Mouse (Mus musculus) liver, postnatal 0 days (tissue): Measurements from ENCODE around the gene Nxpe4. TPM values are rescaled to one million over a fixed set of nuclear protein-coding genes. Genes with fewer than 3 reads are reported as not detected.
A peak's percentile ranks its signal among the peaks of the same experiment; 100 is the strongest.

Experiments used
- ATAC-seq: fragments of 200-750 bp; cut with Nextera tagmentation; 2 replicates; pipeline ENCODE4 v1.8.0; 2017; ENCODE audit warnings: mild to moderate bottlenecking, moderate library complexity
- DNase-seq: peaks from one replicate; pipeline ENCODE4 v3.0.0-alpha.2; 2016
- H3K27ac ChIP-seq: fragments of 300-500 bp; sonication (generic); 2 replicates; pipeline ENCODE4 v1.5.1; 2014; ENCODE audit warnings: antibody characterized with exemption, moderate library complexity, mild to moderate bottlenecking, low read depth
- H3K27me3 ChIP-seq: fragments of 300-500 bp; sonication (generic); 2 replicates; pipeline ENCODE4 v1.6.1; 2014; ENCODE audit warnings: low read length, control low read depth, mixed read lengths; ENCODE audit not compliant: insufficient read depth
- H3K36me3 ChIP-seq: fragments of 300-500 bp; sonication (generic); replicated peaks from 2 replicates; pipeline ENCODE4 v1.6.1; 2014; ENCODE audit warnings: mild to moderate bottlenecking, control low read depth, low read length, moderate library complexity, mixed read lengths; ENCODE audit not compliant: insufficient read depth
- H3K4me1 ChIP-seq: fragments of 300-500 bp; sonication (generic); 2 replicates; pipeline ENCODE4 v1.6.1; 2014; ENCODE audit warnings: antibody characterized with exemption, mild to moderate bottlenecking, control low read depth; ENCODE audit not compliant: insufficient read depth
- H3K4me2 ChIP-seq: fragments of 300-500 bp; sonication (generic); 2 replicates; pipeline ENCODE4 v1.6.1; 2014; ENCODE audit warnings: low read depth, mild to moderate bottlenecking, low read length, moderate library complexity, mixed read lengths
- H3K4me3 ChIP-seq: fragments of 300-500 bp; sonication (generic); 2 replicates; pipeline ENCODE4 v1.5.1; 2014; ENCODE audit warnings: low read depth, low read length
- H3K9ac ChIP-seq: fragments of 300-500 bp; sonication (generic); replicated peaks from 2 replicates; pipeline ENCODE4 v1.6.1; 2014; ENCODE audit warnings: mild to moderate bottlenecking, moderate library complexity
- H3K9me3 ChIP-seq: fragments of 300-500 bp; sonication (generic); 2 replicates; pipeline ENCODE4 v1.6.1; 2016; ENCODE audit warnings: mild to moderate bottlenecking, control low read depth, low read length, mixed read lengths
- CTCF ChIP-seq: sonication (generic); IDR thresholded peaks from 2 replicates; pipeline ENCODE4 v1.5.1; 2016; ENCODE audit warnings: antibody characterized with exemption, low read depth
- EP300 ChIP-seq: IDR thresholded peaks from 2 replicates; pipeline ENCODE4 v1.6.1; 2016; ENCODE audit warnings: antibody characterized with exemption, low read depth, mild to moderate bottlenecking
- WGBS: fragments of 180-500 bp; shearing (Covaris S2); extraction: QIAGEN DNeasy Blood & Tissue Kit; methylation state at CpG from one replicate; pipeline ENCODE4 v1.1.7; 2014; ENCODE audit not compliant: insufficient replicate concordance; 5-methylcytosine and 5-hydroxymethylcytosine counted together
- polyA plus RNA-seq: library from polyadenylated mRNA; unstranded; fragments of >200 nt; fragmentation: Nextera tagmentation; extraction: Ambion mirVana; gene quantifications from 2 replicates; pipeline ENCODE4 v1.2.1, GENCODE M21; 2015

Gene Nxpe4
- polyA plus RNA-seq, 1 experiment from 2014 or later = 3.3 TPM

DNA sequence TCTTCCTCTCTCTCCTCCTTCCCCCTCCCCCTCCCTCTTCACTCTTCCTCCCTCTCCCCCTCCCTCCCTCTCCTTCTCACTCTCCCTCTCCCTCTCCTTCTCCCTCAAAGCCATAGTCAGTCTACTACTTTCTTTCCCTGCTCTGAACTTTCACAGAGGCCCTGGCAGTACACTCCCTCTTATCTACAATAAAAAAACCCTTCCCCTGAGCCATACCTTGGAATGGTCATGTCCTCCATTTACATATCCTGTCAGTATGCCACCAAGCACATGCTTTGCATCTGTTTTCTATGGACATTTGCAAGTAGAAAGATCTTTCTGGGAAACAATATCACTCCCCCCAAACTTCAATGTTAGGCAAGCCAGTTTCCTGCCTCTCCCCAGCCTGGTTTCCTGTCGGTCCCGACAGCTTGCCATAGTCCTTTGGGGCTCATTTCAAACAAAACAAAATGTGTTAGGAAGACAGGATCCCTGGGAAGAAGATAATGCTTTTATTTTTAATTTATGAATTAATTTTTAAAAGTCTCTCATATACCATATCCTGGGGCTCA, 191.4 kb downstream of the Nxpe4 start, which contains the start of gene Nxpe2:
Nxpe2 (minus strand) TSS at position 307 of the 551 bp plus-strand sequence.
- Histone ChIP-seq H3K27ac (peak within 1 kb of the TSS; percentile 64), H3K4me1 (peaks cover 20% of the 10 kb centered on the region), H3K9ac (no peak within 1 kb of the TSS), H3K4me2 (no peak within 1 kb of the TSS), H3K27me3 (no peaks in the 10 kb centered on the region), H3K36me3 (no peaks in the 10 kb centered on the region), H3K4me3 (no peak within 1 kb of the TSS), H3K9me3 (no peaks in the 10 kb centered on the region)
- no peak for TF ChIP-seq CTCF
- TF ChIP-seq EP300 = peak; percentile 40; the same call in 1 of the 2 replicates
- 20% methylated on average over 2 of the region's 2 CpGs for WGBS
- ATAC-seq (no peak), DNase-seq (no peak)

DNA sequence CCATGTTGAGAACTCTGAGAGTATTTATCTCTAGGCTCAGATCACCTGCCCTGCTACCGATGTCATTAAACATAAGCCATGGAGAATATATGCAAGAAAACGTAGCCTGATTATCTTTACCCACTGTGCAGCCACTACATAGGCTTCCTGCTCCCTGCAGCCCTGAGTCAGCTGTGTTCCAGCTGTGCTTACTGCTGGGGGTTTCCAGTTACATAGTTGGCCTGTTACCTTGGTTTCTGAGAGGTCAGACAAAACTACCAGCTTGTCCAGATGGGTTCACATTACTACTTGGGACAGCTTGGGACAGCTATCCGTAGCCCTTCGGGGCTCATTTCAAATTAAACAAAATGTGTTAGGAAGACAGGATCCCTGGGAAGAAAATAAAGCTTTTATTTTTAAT, 192.3 kb downstream of the Nxpe4 start:
- DNase-seq (no peak), ATAC-seq (no peak)
- no peaks in the 10 kb centered on the region for H3K27me3 ChIP-seq
- no peak overlapping the region for H3K9ac ChIP-seq
- H3K4me3 ChIP-seq = no peak overlapping the region
- 76% methylated on average over 4 of the region's 4 CpGs for WGBS
- H3K4me1 ChIP-seq = peaks cover 20% of the 10 kb centered on the region
- TF ChIP-seq CTCF (no peak), EP300 (no peak)
- peak overlapping the region; percentile 45; the same call in 1 of the 2 replicates for H3K27ac ChIP-seq
- H3K4me2 ChIP-seq = no peak overlapping the region
- H3K36me3 ChIP-seq = no peaks in the 10 kb centered on the region
- H3K9me3 ChIP-seq = no peaks in the 10 kb centered on the region

DNA sequence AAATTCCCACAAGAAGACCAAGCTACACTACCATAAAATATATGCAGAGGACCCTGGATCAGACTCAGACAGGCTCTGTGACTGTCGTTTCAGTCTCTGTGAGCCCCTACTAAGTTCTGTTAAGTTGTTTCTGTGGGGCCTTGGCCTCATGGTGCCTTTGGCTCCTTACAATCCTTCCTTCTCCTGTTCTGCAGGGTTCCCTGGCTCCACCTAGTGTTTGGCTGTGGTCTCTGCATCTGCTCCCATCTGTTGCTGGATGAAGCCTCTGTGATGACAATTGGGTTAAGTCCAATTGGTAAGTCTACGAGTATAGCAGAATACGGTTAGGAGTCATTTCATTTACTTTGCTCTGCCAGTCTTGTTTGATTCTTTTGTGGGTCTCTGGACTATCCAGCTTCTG, 193.0 kb downstream of the Nxpe4 start:
- Histone ChIP-seq H3K27ac (0 out of 2 replicates have a peak overlapping the region, but pooled peaks have one; percentile 30), H3K27me3 (no peaks in the 10 kb centered on the region), H3K4me3 (no peak overlapping the region), H3K4me1 (peaks cover 20% of the 10 kb centered on the region), H3K4me2 (no peak overlapping the region), H3K36me3 (no peaks in the 10 kb centered on the region), H3K9me3 (no peaks in the 10 kb centered on the region), H3K9ac (no peak overlapping the region)
- peak; percentile 85 for DNase-seq
- peak; percentile 99 for TF ChIP-seq CTCF
- no peak for TF ChIP-seq EP300
- peak; percentile 71 for ATAC-seq
- 39% methylated on average over 3 of the region's 3 CpGs for WGBS

DNA sequence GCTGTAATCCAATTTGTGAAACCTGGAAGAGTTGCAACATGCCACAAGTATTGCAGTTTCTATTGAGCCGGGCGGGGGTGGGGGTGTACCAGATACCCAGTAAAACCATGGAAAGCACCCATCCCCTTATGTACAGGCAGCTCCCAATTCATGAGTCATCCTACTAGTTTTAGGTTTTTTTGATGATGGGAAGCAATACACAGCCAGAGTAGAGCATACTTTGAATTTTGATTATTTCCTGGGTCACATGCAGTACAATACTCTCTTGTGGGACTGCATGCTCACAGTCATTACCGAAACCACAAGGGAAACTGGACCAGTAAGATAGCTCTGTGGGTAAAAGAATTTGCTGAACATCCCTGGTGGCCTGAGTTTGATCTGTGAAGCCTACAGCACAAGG, 195.3 kb downstream of the Nxpe4 start:
- no peaks in the 10 kb centered on the region for H3K27me3 ChIP-seq
- no peak for ATAC-seq
- H3K9me3 ChIP-seq = no peaks in the 10 kb centered on the region
- no peak overlapping the region for H3K9ac ChIP-seq
- whole genome bisulfite sequencing = 41% methylated on average over 3 of the region's 3 CpGs
- no peak overlapping the region for H3K4me3 ChIP-seq
- TF ChIP-seq CTCF (no peak), EP300 (peak; percentile 64; the same call in 1 of the 2 replicates)
- H3K4me1 ChIP-seq = peaks cover 23% of the 10 kb centered on the region
- peak overlapping the region; percentile 29; the same call in 1 of the 2 replicates for H3K27ac ChIP-seq
- no peak for DNase-seq
- H3K36me3 ChIP-seq = no peaks in the 10 kb centered on the region
- no peak overlapping the region for H3K4me2 ChIP-seq

DNA sequence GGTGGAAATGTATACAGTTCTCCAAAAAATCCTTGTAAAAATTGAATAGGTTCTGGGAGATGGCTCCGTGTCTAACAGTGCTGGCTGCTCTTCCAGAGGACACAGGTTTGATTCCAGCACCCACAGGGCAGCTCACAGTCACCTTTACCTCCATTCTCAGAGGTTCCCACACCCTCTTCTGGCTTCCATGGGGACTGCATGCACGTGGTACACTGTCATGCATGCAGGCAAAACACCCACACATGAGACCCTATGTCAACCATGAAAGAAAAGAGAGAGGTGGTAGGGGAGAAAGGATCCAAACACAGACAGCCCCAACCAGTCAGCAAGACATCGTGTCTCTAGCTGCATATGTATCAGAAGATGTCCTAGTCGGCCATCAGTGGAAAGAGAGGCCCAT, 199.0 kb downstream of the Nxpe4 start:
- peak overlapping the region; percentile 96 for H3K27ac ChIP-seq
- no peak overlapping the region for H3K4me2 ChIP-seq
- ATAC-seq = no peak

DNA sequence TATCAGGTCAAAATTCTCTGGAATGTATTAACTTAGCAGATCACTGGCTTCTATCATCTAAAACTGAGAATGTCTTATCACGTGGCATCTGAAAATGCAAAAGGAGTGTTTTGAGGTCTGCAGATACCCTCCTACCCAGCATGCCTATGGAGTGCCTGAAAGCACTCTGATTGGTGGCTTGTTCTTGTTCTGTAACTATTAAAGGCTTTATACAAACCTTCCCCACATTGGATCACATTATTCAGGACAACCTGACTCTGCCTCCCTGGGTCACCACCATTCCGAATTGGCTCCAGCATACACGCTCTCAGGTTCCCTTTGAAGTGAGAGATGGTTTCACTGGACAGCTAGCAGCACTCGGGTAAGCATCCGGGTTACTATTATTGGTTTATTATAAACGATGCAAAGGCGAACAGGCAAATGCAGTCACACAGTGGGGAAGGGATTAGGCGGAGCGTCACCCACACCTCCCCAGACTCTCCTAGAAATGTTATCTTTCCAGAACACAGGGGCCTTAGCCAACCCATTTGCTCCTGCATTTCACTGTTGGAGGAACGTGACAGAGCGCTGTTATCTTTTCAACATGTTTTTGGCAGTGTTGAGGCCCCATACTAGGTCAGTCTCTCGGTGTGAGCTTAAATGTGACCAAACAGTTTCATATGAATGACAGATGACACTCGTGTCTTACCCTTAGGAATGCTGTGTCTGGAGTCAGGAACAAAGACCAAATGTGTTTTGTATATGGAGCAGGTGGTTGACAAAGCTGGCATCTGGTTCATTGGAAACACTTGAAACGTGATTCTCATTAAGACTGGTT, 200.2 kb downstream of the Nxpe4 start:
- H3K9me3 ChIP-seq = no peaks in the 10 kb centered on the region
- 53% methylated on average over 14 of the region's 14 CpGs for WGBS
- H3K4me1 ChIP-seq = peaks cover 16% of the 10 kb centered on the region
- H3K36me3 ChIP-seq = no peaks in the 10 kb centered on the region
- ATAC-seq = peak; percentile 98
- peak overlapping the region; percentile 61 for H3K4me2 ChIP-seq
- H3K9ac ChIP-seq = peak overlapping the region; percentile 55
- peak overlapping the region; percentile 23 for H3K4me3 ChIP-seq
- H3K27ac ChIP-seq = peak overlapping the region; percentile 96
- no peaks in the 10 kb centered on the region for H3K27me3 ChIP-seq
- peak; percentile 63 for DNase-seq
- TF ChIP-seq EP300 = peak; percentile 98
- no peak for TF ChIP-seq CTCF

More for the DNA sequence above, 199.0 kb downstream of the Nxpe4 start:
- Histone ChIP-seq H3K4me3 (no peak overlapping the region), H3K27me3 (no peaks in the 10 kb centered on the region), H3K36me3 (no peaks in the 10 kb centered on the region), H3K9me3 (no peaks in the 10 kb centered on the region), H3K4me1 (peaks cover 16% of the 10 kb centered on the region), H3K9ac (no peak overlapping the region)
- DNase-seq = peak; percentile 41
- TF ChIP-seq CTCF (peak; percentile 61), EP300 (no peak)
- 75% methylated on average over 4 of the region's 4 CpGs for WGBS
